Mouse (Mus musculus) G1E (cell line): ENCODE measurements around the gene Fam155a.

ENCODE experiments used
- CTCF ChIP-seq: IDR thresholded peaks from 2 replicates; pipeline ENCODE4 v1.5.1; 2012; ENCODE audit warnings: low read depth, low read length, inconsistent platforms, mixed read lengths
- GATA1 ChIP-seq: IDR thresholded peaks from 2 replicates; pipeline ENCODE4 v1.6.1; 2012; ENCODE audit warnings: borderline replicate concordance, low read length, inconsistent platforms, mixed read lengths
- TAL1 ChIP-seq: conservative IDR thresholded peaks from 2 replicates; pipeline ENCODE4 v1.6.1; 2012; ENCODE audit warnings: low read depth, low read length, inconsistent platforms, mixed read lengths

GRCm38 (mm10) chr8:9453742-9454141, 317.2 kb downstream of the Fam155a start:
- TF ChIP-seq CTCF (no peak), TAL1 (no peak), GATA1 (no peak)
